Mouse (Mus musculus): ENCODE data around the gene Cpm. TPM values are rescaled to one million over a fixed set of nuclear protein-coding genes. Genes with fewer than 3 reads are reported as not detected.
"Not testable (repeated sequence)": the region's sequence is repeated elsewhere in the genome, so short reads cannot be mapped to it uniquely, and the experiment has no call there.

Cpm gene
- polyA plus RNA-seq, 1 experiment from 2014 or later = 43.6 TPM

GRCm38 (mm10) chr10:117713466-117713865 is 84.2 kb downstream of the Cpm start:
- ATAC-seq (ENCODE audit: low read depth) = no peak
- Histone ChIP-seq H3K4me3 (ENCODE audit: low read depth, low read length) (no peak overlapping the region), H3K27ac (replicated peaks; ENCODE audit: low read depth, low read length) (no peak overlapping the region), H3K9me3 (ENCODE audit: control insufficient read depth, low read length) (no peaks in the 10 kb centered on the region), H3K27me3 (replicated peaks; ENCODE audit: control insufficient read depth, insufficient read depth, low read length) (no peaks in the 10 kb centered on the region), H3K36me3 (ENCODE audit: control insufficient read depth, insufficient read depth, low read length) (peaks cover 8% of the 10 kb centered on the region; the same call in 1 of the 2 replicates), H3K9ac (ENCODE audit: low read depth, low read length) (no peak overlapping the region), H3K4me1 (ENCODE audit: control insufficient read depth, insufficient read depth, low read length) (peaks cover 8% of the 10 kb centered on the region; the same call in 1 of the 2 replicates), H3K4me2 (ENCODE audit: low read depth, low read length) (no peak overlapping the region)
- no peak for DNase-seq (ENCODE audit: low spot score)
- WGBS = 91% methylated on average over 8 of the region's 8 CpGs

DNA sequence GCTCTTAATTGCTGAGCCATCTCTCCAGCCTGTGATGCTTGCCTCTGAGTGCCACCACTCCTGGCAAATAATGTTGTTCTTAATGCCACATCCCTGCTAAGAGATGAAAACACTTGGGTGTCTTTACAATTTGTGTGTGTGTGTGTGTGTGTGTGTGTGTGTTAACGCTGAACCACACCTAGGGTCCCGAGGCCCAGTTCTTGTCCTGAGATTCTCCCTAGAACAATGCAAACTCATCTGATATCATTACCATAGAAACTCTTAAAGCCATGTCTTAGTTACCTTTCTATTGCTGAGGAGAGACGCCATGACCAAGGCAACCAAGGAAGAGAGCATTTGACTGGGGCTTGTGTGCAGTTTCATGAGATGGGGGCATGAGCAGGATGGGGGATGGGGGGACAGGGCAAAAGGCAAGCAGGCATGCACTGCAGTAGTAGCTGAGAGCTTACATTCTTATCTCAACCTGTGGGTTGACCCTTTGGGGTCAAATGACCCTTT is 84.8 kb downstream of the Cpm start:
- no peak overlapping the region for H3K4me2 ChIP-seq (ENCODE audit: low read depth, low read length)
- H3K27me3 ChIP-seq (replicated peaks; ENCODE audit: control insufficient read depth, insufficient read depth, low read length) = no peaks in the 10 kb centered on the region
- peaks cover 4% of the 10 kb centered on the region; the same call in 1 of the 2 replicates for H3K4me1 ChIP-seq (ENCODE audit: control insufficient read depth, insufficient read depth, low read length)
- ATAC-seq (ENCODE audit: low read depth) (no peak), DNase-seq (ENCODE audit: low spot score) (no peak)
- no peak overlapping the region for H3K27ac ChIP-seq (replicated peaks; ENCODE audit: low read depth, low read length)
- H3K9ac ChIP-seq (ENCODE audit: low read depth, low read length) = no peak overlapping the region
- 0 out of 2 replicates have a peak, but pooled peaks cover 4% of the 10 kb centered on the region for H3K36me3 ChIP-seq (ENCODE audit: control insufficient read depth, insufficient read depth, low read length)
- H3K4me3 ChIP-seq (ENCODE audit: low read depth, low read length) = no peak overlapping the region
- H3K9me3 ChIP-seq (ENCODE audit: control insufficient read depth, low read length) = no peaks in the 10 kb centered on the region
- WGBS = 80% methylated on average over 3 of the region's 3 CpGs

GRCm38 (mm10) chr10:117714928-117715500 is 85.7 kb downstream of the Cpm start:
- no peaks in the 10 kb centered on the region for H3K9me3 ChIP-seq (ENCODE audit: control insufficient read depth, low read length)
- H3K27ac ChIP-seq (replicated peaks; ENCODE audit: low read depth, low read length) = no peak overlapping the region
- H3K9ac ChIP-seq (ENCODE audit: low read depth, low read length) = no peak overlapping the region
- 73% methylated on average over 4 of the region's 4 CpGs for WGBS
- DNase-seq (ENCODE audit: low spot score) = no peak
- H3K27me3 ChIP-seq (replicated peaks; ENCODE audit: control insufficient read depth, insufficient read depth, low read length) = no peaks in the 10 kb centered on the region
- no peak for ATAC-seq (ENCODE audit: low read depth)
- no peak overlapping the region for H3K4me3 ChIP-seq (ENCODE audit: low read depth, low read length)
- no peaks in the 10 kb centered on the region for H3K4me1 ChIP-seq (ENCODE audit: control insufficient read depth, insufficient read depth, low read length)
- H3K4me2 ChIP-seq (ENCODE audit: low read depth, low read length) = no peak overlapping the region
- H3K36me3 ChIP-seq (ENCODE audit: control insufficient read depth, insufficient read depth, low read length) = no peaks in the 10 kb centered on the region

DNA sequence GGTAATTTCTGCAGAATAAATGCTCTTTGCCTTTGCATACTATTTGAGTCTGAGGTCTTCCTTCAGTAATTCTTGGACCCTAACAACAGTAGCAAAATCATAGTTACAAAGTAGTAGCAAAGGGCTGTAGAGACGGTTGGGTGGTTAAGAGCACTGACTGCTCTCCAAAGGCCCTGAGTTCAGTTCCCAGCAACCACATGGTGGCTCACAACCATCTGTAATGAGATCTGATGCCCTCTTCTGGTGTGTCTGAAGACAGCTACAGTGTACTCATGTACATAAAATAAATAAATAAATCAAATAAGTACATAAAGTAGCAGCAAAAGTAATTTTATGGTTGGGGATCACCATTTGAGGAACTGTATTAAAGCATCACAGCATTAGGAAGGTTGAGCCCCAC is 86.4 kb downstream of the Cpm start:
- H3K9me3 ChIP-seq (ENCODE audit: control insufficient read depth, low read length); H3K4me3 ChIP-seq (ENCODE audit: low read depth, low read length); H3K4me2 ChIP-seq (ENCODE audit: low read depth, low read length); H3K4me1 ChIP-seq (ENCODE audit: control insufficient read depth, insufficient read depth, low read length); ATAC-seq (ENCODE audit: low read depth); H3K9ac ChIP-seq (ENCODE audit: low read depth, low read length); H3K27ac ChIP-seq (replicated peaks; ENCODE audit: low read depth, low read length); H3K27me3 ChIP-seq (replicated peaks; ENCODE audit: control insufficient read depth, insufficient read depth, low read length); H3K36me3 ChIP-seq (ENCODE audit: control insufficient read depth, insufficient read depth, low read length); DNase-seq (ENCODE audit: low spot score): not testable (repeated sequence)
- 97% methylated on average over 1 of the region's 1 CpGs for WGBS

DNA sequence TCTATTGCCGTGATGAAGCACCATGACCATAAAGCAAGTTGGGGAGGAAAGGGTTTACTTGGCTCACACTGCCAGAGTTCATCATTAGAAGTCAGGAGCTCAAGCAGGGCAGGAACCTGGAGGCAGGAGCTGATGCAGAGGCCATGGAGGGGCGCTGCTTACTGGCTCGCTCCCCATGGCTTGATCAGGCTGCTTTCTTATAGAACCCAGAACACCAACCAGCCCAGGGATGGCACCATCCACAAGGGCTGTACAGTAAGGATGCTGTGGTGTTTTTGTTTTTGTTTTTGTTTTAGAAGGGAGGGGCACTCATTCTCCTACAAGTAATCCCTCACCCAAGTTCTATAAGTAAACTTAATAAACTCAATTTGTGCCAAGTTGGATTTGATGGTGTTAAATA is 87.4 kb downstream of the Cpm start:
- no peaks in the 10 kb centered on the region for H3K4me1 ChIP-seq (ENCODE audit: control insufficient read depth, insufficient read depth, low read length)
- 91% methylated on average over 3 of the region's 3 CpGs for WGBS
- H3K9ac ChIP-seq (ENCODE audit: low read depth, low read length) = no peak overlapping the region
- H3K27ac ChIP-seq (replicated peaks; ENCODE audit: low read depth, low read length) = no peak overlapping the region
- ATAC-seq (ENCODE audit: low read depth) (no peak), DNase-seq (ENCODE audit: low spot score) (no peak)
- H3K27me3 ChIP-seq (replicated peaks; ENCODE audit: control insufficient read depth, insufficient read depth, low read length) = no peaks in the 10 kb centered on the region
- no peaks in the 10 kb centered on the region for H3K36me3 ChIP-seq (ENCODE audit: control insufficient read depth, insufficient read depth, low read length)
- H3K9me3 ChIP-seq (ENCODE audit: control insufficient read depth, low read length) = no peaks in the 10 kb centered on the region
- no peak overlapping the region for H3K4me2 ChIP-seq (ENCODE audit: low read depth, low read length)
- H3K4me3 ChIP-seq (ENCODE audit: low read depth, low read length) = no peak overlapping the region

DNA sequence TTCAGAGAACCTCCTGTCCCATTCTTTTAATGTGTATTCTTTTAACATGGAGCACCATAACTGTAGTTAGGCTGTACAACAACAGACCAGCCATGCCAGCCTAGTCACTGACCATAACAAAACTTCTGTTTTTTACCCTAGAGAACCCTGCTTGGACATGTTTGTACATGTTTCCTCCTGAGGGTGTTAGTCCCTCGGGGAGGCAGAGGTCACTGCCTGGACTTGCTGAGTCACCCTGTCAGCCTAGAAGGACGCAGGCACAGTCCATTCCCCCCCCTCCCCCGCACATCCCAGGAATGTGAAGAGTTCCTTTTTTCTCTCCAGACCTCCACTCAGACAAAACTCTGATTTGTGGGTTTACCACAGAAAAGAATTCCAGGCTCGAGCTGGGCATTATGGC is 88.3 kb downstream of the Cpm start:
- no peaks in the 10 kb centered on the region for H3K4me1 ChIP-seq (ENCODE audit: control insufficient read depth, insufficient read depth, low read length)
- H3K36me3 ChIP-seq (ENCODE audit: control insufficient read depth, insufficient read depth, low read length) = no peaks in the 10 kb centered on the region
- no peak overlapping the region for H3K4me3 ChIP-seq (ENCODE audit: low read depth, low read length)
- WGBS = 9% methylated on average over 4 of the region's 4 CpGs
- 0 out of 2 replicates have a peak overlapping the region, but pooled peaks have one; percentile 12 for H3K4me2 ChIP-seq (ENCODE audit: low read depth, low read length)
- H3K9ac ChIP-seq (ENCODE audit: low read depth, low read length) = no peak overlapping the region
- H3K27ac ChIP-seq (replicated peaks; ENCODE audit: low read depth, low read length) = no peak overlapping the region
- ATAC-seq (ENCODE audit: low read depth) (no peak), DNase-seq (ENCODE audit: low spot score) (peak; percentile 39)
- H3K9me3 ChIP-seq (ENCODE audit: control insufficient read depth, low read length) = no peaks in the 10 kb centered on the region
- no peaks in the 10 kb centered on the region for H3K27me3 ChIP-seq (replicated peaks; ENCODE audit: control insufficient read depth, insufficient read depth, low read length)

GRCm38 (mm10) chr10:117718161-117719119 is 89.1 kb downstream of the Cpm start:
- H3K27me3 ChIP-seq (replicated peaks; ENCODE audit: control insufficient read depth, insufficient read depth, low read length) = no peaks in the 10 kb centered on the region
- H3K4me1 ChIP-seq (ENCODE audit: control insufficient read depth, insufficient read depth, low read length) = no peaks in the 10 kb centered on the region
- no peak overlapping the region for H3K4me3 ChIP-seq (ENCODE audit: low read depth, low read length)
- no peaks in the 10 kb centered on the region for H3K9me3 ChIP-seq (ENCODE audit: control insufficient read depth, low read length)
- 0 out of 2 replicates have a peak overlapping the region, but pooled peaks have one; percentile 12 for H3K4me2 ChIP-seq (ENCODE audit: low read depth, low read length)
- 51% methylated on average over 19 of the region's 19 CpGs for WGBS
- H3K27ac ChIP-seq (replicated peaks; ENCODE audit: low read depth, low read length) = no peak overlapping the region
- DNase-seq (ENCODE audit: low spot score) = no peak
- no peak for ATAC-seq (ENCODE audit: low read depth)
- no peak overlapping the region for H3K9ac ChIP-seq (ENCODE audit: low read depth, low read length)
- no peaks in the 10 kb centered on the region for H3K36me3 ChIP-seq (ENCODE audit: control insufficient read depth, insufficient read depth, low read length)

DNA sequence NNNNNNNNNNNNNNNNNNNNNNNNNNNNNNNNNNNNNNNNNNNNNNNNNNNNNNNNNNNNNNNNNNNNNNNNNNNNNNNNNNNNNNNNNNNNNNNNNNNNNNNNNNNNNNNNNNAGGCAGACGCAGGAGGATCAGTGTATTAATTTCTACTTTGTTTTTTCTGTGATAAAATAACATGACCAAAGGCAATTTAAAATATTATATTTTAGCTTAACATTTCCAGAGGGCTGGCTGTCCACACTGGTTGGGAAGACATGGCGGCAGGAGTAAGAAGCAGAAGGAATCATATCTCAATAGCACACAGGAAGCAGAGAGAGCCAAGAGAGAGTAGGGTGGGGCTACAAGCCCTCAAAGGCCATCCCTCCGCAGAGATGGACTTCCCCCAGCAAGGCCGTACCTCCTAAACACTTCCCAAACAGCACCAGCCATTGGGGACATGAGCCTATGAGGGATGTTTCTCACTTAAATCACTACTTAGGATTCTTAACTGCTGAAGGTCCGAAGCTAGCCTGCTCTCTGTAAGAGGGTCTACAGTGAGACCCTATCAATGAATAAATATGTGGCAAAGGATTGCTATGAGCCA is 94.9 kb downstream of the Cpm start:
- 75% methylated on average over 5 of the region's 5 CpGs for WGBS
- ATAC-seq (ENCODE audit: low read depth) (no peak), DNase-seq (ENCODE audit: low spot score) (no peak)
- H3K27ac ChIP-seq (replicated peaks; ENCODE audit: low read depth, low read length) = no peak overlapping the region
- no peak overlapping the region for H3K4me2 ChIP-seq (ENCODE audit: low read depth, low read length)
- no peaks in the 10 kb centered on the region for H3K27me3 ChIP-seq (replicated peaks; ENCODE audit: control insufficient read depth, insufficient read depth, low read length)
- no peak overlapping the region for H3K4me3 ChIP-seq (ENCODE audit: low read depth, low read length)
- H3K4me1 ChIP-seq (ENCODE audit: control insufficient read depth, insufficient read depth, low read length) = no peaks in the 10 kb centered on the region
- no peak overlapping the region for H3K9ac ChIP-seq (ENCODE audit: low read depth, low read length)
- H3K36me3 ChIP-seq (ENCODE audit: control insufficient read depth, insufficient read depth, low read length) = no peaks in the 10 kb centered on the region
- H3K9me3 ChIP-seq (ENCODE audit: control insufficient read depth, low read length) = no peaks in the 10 kb centered on the region

Data from embryonic facial prominence, embryonic 14.5 days (tissue).